Mouse (Mus musculus) cerebellum, adult 2 months (tissue): ENCODE measurements around the gene Cnn1. TPM values are rescaled to one million over a fixed set of nuclear protein-coding genes. Genes with fewer than 3 reads are reported as not detected.
"Not testable (repeated sequence)": the region's sequence is repeated elsewhere in the genome, so short reads cannot be mapped to it uniquely, and the experiment has no call there.

Source experiments
- DNase-seq, 2 experiments: peaks; one replicate each; pipeline ENCODE4 v3.0.0; 2021
- H3K27ac ChIP-seq: fragments of 200-500 bp; 2 replicates; pipeline ENCODE4 v1.5.1; 2012; ENCODE audit warnings: low read length, control low read depth, inconsistent platforms; ENCODE audit not compliant: insufficient read depth
- H3K27me3 ChIP-seq: fragments of 200-500 bp; 2 replicates; pipeline ENCODE4 v1.6.1; 2012; ENCODE audit warnings: inconsistent platforms, mild to moderate bottlenecking, low read length, moderate library complexity; ENCODE audit not compliant: control insufficient read depth, insufficient read depth
- H3K4me1 ChIP-seq: fragments of 200-500 bp; 2 replicates; pipeline ENCODE4 v1.6.1; 2011; ENCODE audit warnings: low read length; ENCODE audit not compliant: control insufficient read depth, insufficient read depth
- H3K4me3 ChIP-seq: fragments of 200-500 bp; replicated peaks from 2 replicates; pipeline ENCODE3; 2011; ENCODE audit warnings: mild to moderate bottlenecking, low read depth, low read length, control low read depth; ENCODE audit not compliant: insufficient read depth
- CTCF ChIP-seq: fragments of 200-500 bp; IDR thresholded peaks from 2 replicates; pipeline ENCODE4 v1.5.1; 2011; ENCODE audit warnings: low read depth, mild to moderate bottlenecking, control low read depth, low read length, moderate library complexity, borderline replicate concordance; ENCODE audit not compliant: insufficient read depth
- POLR2A ChIP-seq: fragments of 200-500 bp; IDR thresholded peaks from 2 replicates; pipeline ENCODE4 v1.6.1; 2011; ENCODE audit warnings: low read length, control low read depth, borderline replicate concordance; ENCODE audit not compliant: insufficient read depth
- WGBS: fragments of 180-500 bp; shearing (Covaris S2); methylation state at CpG from one replicate; pipeline ENCODE4 v1.1.7; 2018; 5-methylcytosine and 5-hydroxymethylcytosine counted together
- polyA plus RNA-seq: library from polyadenylated mRNA; depleted of rRNA; stranded (reverse); fragments of >200 nt; gene quantifications from 2 replicates; pipeline ENCODE4 v1.2.3, GENCODE M21; 2012; rRNA removed

Cnn1 gene
- polyA plus RNA-seq, 1 experiment, result 1.6 TPM

DNA sequence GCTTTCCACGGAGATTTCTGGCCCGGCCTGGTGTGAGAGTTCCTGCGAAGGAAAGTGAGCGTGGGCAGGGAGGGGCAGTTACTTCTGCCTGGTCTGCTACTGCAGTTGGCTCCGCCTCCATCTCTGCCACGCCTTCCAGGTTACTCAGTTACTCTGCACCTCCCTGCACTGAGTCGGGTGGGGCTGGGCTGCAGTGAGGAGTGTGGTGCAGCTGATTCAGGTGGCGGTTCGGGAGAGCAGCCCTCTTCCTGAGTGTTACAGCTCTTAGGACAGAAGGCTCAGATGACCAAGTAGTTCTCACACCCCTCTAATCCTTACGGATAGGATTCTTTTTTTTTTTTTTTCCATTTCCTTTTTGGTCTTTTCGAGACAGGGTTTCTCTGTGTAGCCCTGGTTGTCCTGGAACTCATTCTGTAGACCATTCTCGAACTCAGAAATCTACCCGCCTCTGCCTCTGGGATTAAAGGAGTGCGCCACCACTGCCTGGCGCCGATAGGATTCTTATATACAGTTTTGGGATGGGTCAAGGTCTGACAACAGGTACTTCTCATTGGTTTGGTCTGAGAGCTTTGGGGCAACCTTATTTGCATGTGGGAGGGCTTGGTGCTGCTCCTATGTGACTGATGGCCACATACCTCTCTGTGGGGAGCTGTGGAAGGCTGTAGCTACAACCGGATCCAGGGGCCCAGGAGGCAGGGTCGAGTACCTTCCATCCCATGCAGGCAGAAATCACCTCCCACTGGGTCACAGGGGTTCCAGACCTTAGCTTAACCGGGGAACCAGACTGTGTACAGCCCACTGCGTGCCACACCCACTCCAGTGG lies 50.6 kb downstream of the Cnn1 start:
- TF ChIP-seq CTCF (no peak), POLR2A (no peak)
- H3K27ac ChIP-seq, result no peak overlapping the region
- no peak for DNase-seq
- 77% methylated on average over 20 of the region's 20 CpGs for WGBS
- H3K4me1 ChIP-seq, result no peaks in the 10 kb centered on the region
- no peaks in the 10 kb centered on the region for H3K27me3 ChIP-seq
- H3K4me3 ChIP-seq, result no peak overlapping the region

DNA sequence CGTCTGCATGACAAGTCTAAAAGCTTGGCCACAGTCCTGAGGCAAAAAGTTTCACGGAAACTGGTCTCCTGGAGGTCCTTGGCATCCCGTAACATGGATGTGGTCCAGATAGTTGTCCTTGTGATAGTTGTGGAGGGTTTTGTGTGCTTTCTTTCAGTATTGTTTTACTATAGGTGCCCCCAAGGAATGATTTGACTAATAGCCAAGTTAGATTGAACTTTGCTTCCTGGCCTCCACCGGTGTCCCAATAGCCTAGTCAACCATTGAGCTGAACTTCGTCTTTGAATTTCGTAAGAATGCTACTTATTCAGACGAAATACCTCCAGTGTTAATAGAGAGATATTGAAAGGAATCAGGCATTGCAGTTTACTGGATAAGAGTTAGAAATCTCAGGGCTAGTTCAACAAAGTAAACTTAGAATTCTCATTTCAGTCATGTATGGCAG lies 51.3 kb downstream of the Cnn1 start:
- not testable (repeated sequence) for H3K27me3 ChIP-seq, H3K4me1 ChIP-seq, DNase-seq, H3K27ac ChIP-seq, H3K4me3 ChIP-seq
- 77% methylated on average over 7 of the region's 7 CpGs for WGBS

DNA sequence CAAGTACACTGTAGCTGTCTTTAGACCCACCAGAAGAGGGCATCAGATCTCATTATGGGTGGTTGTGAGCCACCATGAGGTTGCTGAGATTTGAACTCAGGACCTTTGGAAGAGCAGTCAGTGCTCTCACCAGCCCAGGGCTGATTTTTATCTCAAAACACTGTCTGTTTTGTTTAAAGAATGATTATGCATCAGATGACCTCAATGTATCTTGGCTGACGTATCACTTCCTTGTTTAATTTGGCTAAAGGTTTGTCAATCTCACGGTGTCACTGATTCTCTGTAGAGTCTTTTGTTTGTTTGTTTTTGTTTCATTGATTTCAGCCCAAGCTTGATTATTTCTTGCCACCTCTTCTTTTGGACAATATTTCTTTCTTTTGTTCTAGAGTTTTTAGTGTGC lies 51.9 kb downstream of the Cnn1 start:
- H3K27me3 ChIP-seq, result no peaks in the 10 kb centered on the region
- 0 out of 2 replicates have a peak, but pooled peaks cover 2% of the 10 kb centered on the region for H3K4me1 ChIP-seq
- no peak overlapping the region for H3K4me3 ChIP-seq
- H3K27ac ChIP-seq, result no peak overlapping the region
- no peak for TF ChIP-seq CTCF
- no peak for TF ChIP-seq POLR2A
- 78% methylated on average over 2 of the region's 2 CpGs for WGBS
- no peak for DNase-seq

DNA sequence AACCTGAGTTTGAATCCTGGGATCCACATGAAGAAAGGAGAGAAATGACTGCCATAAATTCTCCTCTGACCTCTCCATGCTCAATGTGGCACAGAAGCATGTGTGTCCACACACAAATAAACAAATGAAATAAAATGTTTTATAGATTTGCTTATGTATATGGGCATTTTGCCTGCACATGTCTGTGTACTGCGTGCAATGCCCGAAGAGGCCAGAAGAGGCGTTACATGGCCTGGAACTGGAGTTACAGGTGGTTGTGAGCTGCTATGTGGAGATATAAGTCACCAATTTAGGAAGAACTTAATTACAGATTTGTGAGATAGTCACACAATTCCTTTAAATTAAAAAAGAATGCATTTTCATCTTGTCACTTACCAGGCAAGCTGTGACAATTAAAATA lies 54.8 kb downstream of the Cnn1 start:
- Histone ChIP-seq H3K27ac (no peak overlapping the region), H3K4me1 (peaks cover 2% of the 10 kb centered on the region; the same call in 1 of the 2 replicates), H3K4me3 (no peak overlapping the region), H3K27me3 (no peaks in the 10 kb centered on the region)
- TF ChIP-seq POLR2A (no peak), CTCF (no peak)
- no peak for DNase-seq
- WGBS, result 84% methylated on average over 3 of the region's 3 CpGs

DNA sequence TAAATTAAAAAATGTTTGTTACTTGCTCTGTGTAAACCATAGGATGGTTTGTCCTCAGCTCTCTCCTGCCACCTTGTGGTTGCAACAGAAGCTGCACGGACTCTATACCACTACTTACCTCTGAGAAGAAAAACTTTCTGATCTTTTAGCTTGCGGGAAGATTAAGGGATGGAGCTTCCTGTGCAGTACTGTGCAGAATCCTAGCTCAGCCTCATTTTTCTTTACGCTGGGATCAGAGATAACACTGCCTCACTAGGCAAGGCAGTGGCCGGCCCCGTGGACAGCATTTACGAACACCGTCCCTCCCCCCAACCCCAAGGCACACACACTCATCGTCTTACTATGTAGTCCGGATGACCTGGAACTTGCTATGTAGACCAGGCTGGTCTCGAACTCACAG lies 56.6 kb downstream of the Cnn1 start:
- Histone ChIP-seq H3K27ac (no peak overlapping the region), H3K4me3 (no peak overlapping the region), H3K4me1 (peaks cover 2% of the 10 kb centered on the region; the same call in 1 of the 2 replicates), H3K27me3 (no peaks in the 10 kb centered on the region)
- DNase-seq, result peak; percentile 68 to 69
- 11% methylated on average over 10 of the region's 10 CpGs for WGBS
- TF ChIP-seq POLR2A (no peak), CTCF (peak; percentile 72)

DNA sequence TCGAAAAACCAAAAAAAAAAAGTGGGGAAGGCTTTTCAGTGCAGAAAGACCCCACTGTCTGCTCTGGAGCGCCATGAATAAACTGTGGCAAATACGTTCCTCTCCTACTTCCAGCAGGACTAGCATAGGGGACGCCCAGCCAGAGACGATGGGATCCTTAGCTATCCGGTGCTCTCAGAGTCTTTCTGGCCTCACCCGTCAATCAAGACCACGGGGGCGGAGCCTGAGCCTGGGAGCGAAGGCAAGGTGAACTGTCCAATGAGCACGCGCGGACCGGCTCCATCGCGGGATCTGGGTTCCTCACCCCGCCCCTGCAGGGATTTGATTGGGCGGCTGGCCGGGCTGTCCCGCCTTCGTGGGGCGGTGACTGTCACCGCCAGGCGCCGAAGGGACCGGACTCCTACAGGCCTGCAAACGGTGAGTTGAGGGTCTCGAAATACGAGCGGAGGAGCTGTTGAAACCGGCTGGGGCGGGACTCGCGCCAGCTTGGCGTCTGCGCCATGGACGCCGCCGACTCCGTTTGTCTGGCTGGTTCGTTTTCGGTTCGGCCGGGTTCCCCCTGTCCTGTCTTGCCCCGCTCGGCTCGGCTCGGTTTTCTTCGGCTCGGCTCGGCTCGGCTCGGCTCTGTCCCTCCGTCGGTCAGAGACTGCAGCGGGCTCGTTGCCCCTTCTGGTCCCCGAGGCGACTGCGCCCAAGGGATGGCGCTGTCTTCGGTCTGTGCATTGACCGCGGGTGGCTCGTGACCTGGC lies 57.7 kb downstream of the Cnn1 start, which contains the start of gene Pigyl:
Gene Pigyl, plus strand, starts transcription at position 350 of the 749 bp plus-strand sequence.
- DNase-seq, result peak; percentile 99
- WGBS, result under 1% methylated on average over 65 of the region's 65 CpGs

DNA sequence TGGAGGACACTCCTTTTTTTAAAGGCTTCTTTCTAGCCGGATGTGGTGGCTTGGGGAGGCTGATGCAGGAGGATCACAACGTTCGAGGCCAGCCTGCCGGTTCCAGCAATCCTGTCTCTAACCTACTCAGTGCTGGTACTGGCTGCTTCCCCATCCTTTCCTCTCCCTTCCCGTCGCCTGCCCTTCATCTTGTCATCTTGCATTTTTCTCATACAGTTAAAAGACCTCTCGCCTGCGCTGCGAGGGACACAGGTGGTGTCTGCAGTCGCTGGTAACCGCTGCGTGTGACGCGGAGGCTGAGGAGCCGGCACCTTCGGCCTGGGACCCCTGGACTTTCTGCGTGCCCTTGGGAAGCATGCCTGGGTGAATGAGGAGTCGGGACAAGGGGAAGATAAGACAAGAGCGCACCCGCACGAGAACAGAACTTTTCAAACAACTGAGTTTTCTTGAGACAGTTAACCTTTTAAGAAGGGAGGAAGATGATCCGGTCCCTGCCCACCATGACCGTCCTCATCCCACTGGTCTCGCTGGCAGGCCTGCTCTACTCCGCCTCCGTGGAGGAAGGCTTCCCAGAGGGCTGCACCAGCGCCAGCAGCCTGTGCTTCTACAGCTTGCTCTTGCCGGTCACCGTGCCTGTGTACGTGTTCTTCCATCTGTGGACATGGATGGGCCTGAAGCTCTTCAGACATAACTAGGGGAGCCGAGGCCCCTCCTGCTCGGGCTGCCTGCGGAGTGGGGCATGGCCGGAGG lies 58.7 kb downstream of the Cnn1 start:
- peak; percentile 46 to 54 for DNase-seq
- no peaks in the 10 kb centered on the region for H3K27me3 ChIP-seq
- H3K27ac ChIP-seq, result peak overlapping the region; percentile 92; the same call in 1 of the 2 replicates
- peaks cover 2% of the 10 kb centered on the region; the same call in 1 of the 2 replicates for H3K4me1 ChIP-seq
- 34% methylated on average over 34 of the region's 34 CpGs for WGBS
- H3K4me3 ChIP-seq, result peak overlapping the region; percentile 89
- no peak for TF ChIP-seq POLR2A
- no peak for TF ChIP-seq CTCF

More for the DNA sequence above, 57.7 kb downstream of the Cnn1 start, which contains the start of gene Pigyl:
- Histone ChIP-seq H3K4me1 (peaks cover 2% of the 10 kb centered on the region; the same call in 1 of the 2 replicates), H3K27me3 (no peaks in the 10 kb centered on the region), H3K27ac (peak within 1 kb of the TSS; percentile 92), H3K4me3 (peak within 1 kb of the TSS; percentile 89)
- TF ChIP-seq POLR2A (peak; percentile 92), CTCF (0 out of 2 replicates have a peak, but pooled peaks have one; percentile 8)

Other genes with a start within 250 kb of the Cnn1 start
- gene Dock6, start 246.6 kb upstream of the Cnn1 start, polyA plus RNA-seq, result 39.3 and 41.4 TPM in 2 replicates
- gene Rab3d, start 181.0 kb upstream of the Cnn1 start, polyA plus RNA-seq, result 13.9 and 16.3 TPM in 2 replicates
- 14.7 and 16.6 TPM in 2 replicates for gene Ccdc159, start 171.7 kb upstream of the Cnn1 start, polyA plus RNA-seq
- gene Tmem205, start 171.7 kb upstream of the Cnn1 start, polyA plus RNA-seq, result 62.5 and 64.1 TPM in 2 replicates
- 97.5 and 106 TPM in 2 replicates for gene Plppr2, start 162.2 kb upstream of the Cnn1 start, polyA plus RNA-seq
- gene Swsap1, start 143.5 kb upstream of the Cnn1 start, polyA plus RNA-seq, result 12.2 and 12.8 TPM in 2 replicates
- 9.2 and 10.4 TPM in 2 replicates for gene Epor, start 135.7 kb upstream of the Cnn1 start, polyA plus RNA-seq
- 67.6 and 83.3 TPM in 2 replicates for gene Rgl3, start 109.8 kb upstream of the Cnn1 start, polyA plus RNA-seq
- 2.4 and 2.7 TPM in 2 replicates for gene Ccdc151, start 96.6 kb upstream of the Cnn1 start, polyA plus RNA-seq
- gene Prkcsh, start 96.4 kb upstream of the Cnn1 start, polyA plus RNA-seq, result 91.3 and 95.3 TPM in 2 replicates
- 165 and 169 TPM in 2 replicates for gene Elavl3, start 47.2 kb upstream of the Cnn1 start, polyA plus RNA-seq
- not detected in 2 replicates for gene Gm49318, start 28.0 kb upstream of the Cnn1 start, polyA plus RNA-seq
- gene Zfp653, start 27.8 kb upstream of the Cnn1 start, polyA plus RNA-seq, result 45.4 and 48.3 TPM in 2 replicates
- 85.2 and 90.2 TPM in 2 replicates for gene Ecsit, start 13.8 kb upstream of the Cnn1 start, polyA plus RNA-seq
- gene Elof1, start 18.0 kb downstream of the Cnn1 start, polyA plus RNA-seq, result 125 and 130 TPM in 2 replicates
- 0.25 and 0.28 TPM in 2 replicates for gene Acp5, start 36.5 kb downstream of the Cnn1 start, polyA plus RNA-seq
- gene Pigyl, start 57.6 kb downstream of the Cnn1 start, polyA plus RNA-seq, result 115 and 150 TPM in 2 replicates
- 0.07 and 0.13 TPM in 2 replicates for gene Zfp872, start 88.9 kb downstream of the Cnn1 start, polyA plus RNA-seq
- 16.8 and 19.8 TPM in 2 replicates for gene Zfp809, start 126.5 kb downstream of the Cnn1 start, polyA plus RNA-seq
- gene Zfp599, start 160.7 kb downstream of the Cnn1 start, polyA plus RNA-seq, result 2.8 and 3.2 TPM in 2 replicates
- 14.5 and 15.3 TPM in 2 replicates for gene Zfp810, start 208.4 kb downstream of the Cnn1 start, polyA plus RNA-seq